Mouse (Mus musculus): Measurements from ENCODE around the gene Gm128.
A peak's percentile ranks its signal among the peaks of the same experiment; 100 is the strongest.

The Gm128 gene

GRCm38 (mm10) chr3:95269789-95270188 lies 28.4 kb upstream of the Gm128 start:
- no peak for DNase-seq (ENCODE audit: low spot score)

GRCm38 (mm10) chr3:95267855-95268254 lies 26.5 kb upstream of the Gm128 start:
- no peak for DNase-seq (ENCODE audit: low spot score)

GRCm38 (mm10) chr3:95266052-95266451 lies 24.7 kb upstream of the Gm128 start:
- DNase-seq (ENCODE audit: low spot score), result no peak

- no peak for DNase-seq (ENCODE audit: low spot score)
Measured at GRCm38 (mm10) chr3:95264724-95265123, 23.3 kb upstream of the Gm128 start.

- DNase-seq (ENCODE audit: low spot score), result peak; percentile 73
Measured at GRCm38 (mm10) chr3:95263089-95263739, 21.8 kb upstream of the Gm128 start.

GRCm38 (mm10) chr3:95261975-95262374 lies 20.6 kb upstream of the Gm128 start:
- DNase-seq (ENCODE audit: low spot score), result no peak

- DNase-seq (ENCODE audit: low spot score), result no peak
Measured at GRCm38 (mm10) chr3:95256931-95257330, 15.5 kb upstream of the Gm128 start.

- DNase-seq (ENCODE audit: low spot score), result peak; percentile 15
Measured at GRCm38 (mm10) chr3:95250783-95251424, 9.5 kb upstream of the Gm128 start, which contains the start of gene Bnipl. Bnipl (minus strand) TSS chr3:95251193.

GRCm38 (mm10) chr3:95250361-95250760 lies 9.0 kb upstream of the Gm128 start:
- DNase-seq (ENCODE audit: low spot score), result no peak

- no peak for DNase-seq (ENCODE audit: low spot score)
Measured at GRCm38 (mm10) chr3:95247660-95248336, 6.4 kb upstream of the Gm128 start.

- DNase-seq (ENCODE audit: low spot score), result no peak
Measured at GRCm38 (mm10) chr3:95246465-95247231, 5.2 kb upstream of the Gm128 start.

GRCm38 (mm10) chr3:95243086-95243485 lies 1.7 kb upstream of the Gm128 start:
- no peak for DNase-seq (ENCODE audit: low spot score)

- no peak for DNase-seq (ENCODE audit: low spot score)
Measured at GRCm38 (mm10) chr3:95240900-95241299, 498 bp downstream of the Gm128 start.

GRCm38 (mm10) chr3:95239971-95240370 lies 1.4 kb downstream of the Gm128 start:
- DNase-seq (ENCODE audit: low spot score), result no peak

- DNase-seq (ENCODE audit: low spot score), result peak; percentile 23
Measured at GRCm38 (mm10) chr3:95239022-95239421, 2.4 kb downstream of the Gm128 start.

GRCm38 (mm10) chr3:95237541-95238099 lies 3.8 kb downstream of the Gm128 start:
- no peak for DNase-seq (ENCODE audit: low spot score)

GRCm38 (mm10) chr3:95235386-95236301 lies 5.8 kb downstream of the Gm128 start:
- DNase-seq (ENCODE audit: low spot score), result no peak

GRCm38 (mm10) chr3:95233303-95233980 lies 8.0 kb downstream of the Gm128 start:
- no peak for DNase-seq (ENCODE audit: low spot score)

GRCm38 (mm10) chr3:95232771-95233170 lies 8.6 kb downstream of the Gm128 start:
- DNase-seq (ENCODE audit: low spot score), result no peak

All from T-cell, adult 2 months (primary cell).